Mouse (Mus musculus) heart, embryonic 12.5 days (tissue): ENCODE results near the gene Wdr46. TPM values are rescaled to one million over a fixed set of nuclear protein-coding genes. Genes with fewer than 3 reads are reported as not detected.
A peak's percentile ranks its signal among the peaks of the same experiment; 100 is the strongest.

Source experiments
- ATAC-seq: fragments of 200-750 bp; cut with Nextera tagmentation; 2 replicates; pipeline ENCODE4 v1.8.0; 2017; ENCODE audit warnings: moderate TSS enrichment, moderate library complexity; ENCODE audit not compliant: insufficient number of reproducible peaks, low FRiP score
- H3K27ac ChIP-seq: fragments of 300-500 bp; sonication (generic); 2 replicates; pipeline ENCODE4 v1.5.1; 2016; ENCODE audit warnings: mild to moderate bottlenecking, moderate library complexity; ENCODE audit not compliant: poor library complexity, severe bottlenecking
- H3K27me3 ChIP-seq: fragments of 300-500 bp; sonication (generic); replicated peaks from 2 replicates; pipeline ENCODE4 v1.6.1; 2016; ENCODE audit warnings: mild to moderate bottlenecking, moderate library complexity
- H3K36me3 ChIP-seq: fragments of 300-500 bp; sonication (generic); 2 replicates; pipeline ENCODE4 v1.6.1; 2016; ENCODE audit warnings: mild to moderate bottlenecking, moderate library complexity
- H3K4me1 ChIP-seq: fragments of 300-500 bp; sonication (generic); replicated peaks from 2 replicates; pipeline ENCODE4 v1.6.1; 2016; ENCODE audit warnings: mild to moderate bottlenecking
- H3K4me2 ChIP-seq: fragments of 300-500 bp; sonication (generic); 2 replicates; pipeline ENCODE4 v1.6.1; 2016; ENCODE audit warnings: mild to moderate bottlenecking, moderate library complexity
- H3K4me3 ChIP-seq: fragments of 300-500 bp; sonication (generic); 2 replicates; pipeline ENCODE4 v1.5.1; 2016; ENCODE audit warnings: mild to moderate bottlenecking
- H3K9ac ChIP-seq: fragments of 300-500 bp; sonication (generic); 2 replicates; pipeline ENCODE4 v1.6.1; 2016; ENCODE audit warnings: mild to moderate bottlenecking, moderate library complexity
- H3K9me3 ChIP-seq: fragments of 300-500 bp; sonication (generic); replicated peaks from 2 replicates; pipeline ENCODE4 v1.6.1; 2016; ENCODE audit warnings: mild to moderate bottlenecking, moderate library complexity
- WGBS: fragments of 180-500 bp; shearing (Covaris S2); methylation state at CpG from one replicate; pipeline ENCODE4 v1.1.7; 2016; 5-methylcytosine and 5-hydroxymethylcytosine counted together
- polyA plus RNA-seq: library from polyadenylated mRNA; unstranded; fragments of >200 nt; fragmentation: Nextera tagmentation; extraction: Ambion mirVana; gene quantifications from 2 replicates; pipeline ENCODE4 v1.2.1, GENCODE M21; 2016

The Wdr46 gene
- polyA plus RNA-seq, 1 experiment from 2014 or later: 26.5 TPM

DNA sequence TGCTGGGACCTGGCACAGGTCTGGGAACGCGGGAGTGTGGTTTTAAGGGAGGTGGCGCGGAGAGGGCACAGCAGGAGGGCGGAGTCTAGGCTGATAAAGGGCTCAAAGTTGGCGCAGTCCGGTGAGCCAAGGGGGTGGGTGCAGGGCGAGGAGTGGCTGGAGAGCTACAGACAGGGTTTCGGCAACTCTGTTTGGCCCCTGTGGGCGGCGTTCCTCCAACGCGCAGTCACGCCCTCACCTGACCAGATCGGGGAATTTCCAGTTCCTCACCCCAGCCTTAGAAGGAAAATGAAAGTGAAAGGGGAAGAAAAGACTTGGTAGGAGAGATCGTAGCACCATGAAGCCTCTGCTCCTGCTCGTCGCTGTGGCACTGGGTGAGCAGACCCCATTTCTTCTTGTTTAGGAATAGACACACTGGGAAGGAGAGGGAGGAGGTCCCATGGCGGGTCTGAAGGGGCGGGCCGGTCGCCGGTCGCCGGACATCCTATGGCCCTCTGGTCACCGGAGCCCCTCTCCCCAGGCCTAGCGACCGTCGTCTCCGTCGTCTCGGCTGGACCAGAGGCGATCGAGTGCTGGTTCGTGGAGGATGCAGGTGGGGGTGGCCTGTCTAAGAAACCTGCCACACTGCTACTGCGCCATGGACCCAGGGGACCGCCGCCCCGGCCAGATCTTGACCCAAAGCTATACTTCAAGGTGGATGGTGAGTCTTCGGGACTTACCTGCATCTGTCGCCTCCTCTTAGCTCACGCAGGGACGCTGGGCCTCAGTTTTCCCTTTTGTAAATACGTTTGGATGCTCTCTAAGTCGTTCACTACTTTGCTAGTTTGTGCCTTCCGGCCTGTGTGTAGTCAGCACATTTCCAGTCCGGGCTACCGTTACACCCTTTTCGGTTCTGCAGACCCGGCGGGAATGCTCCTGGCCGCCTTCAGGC lies 20.8 kb upstream of the Wdr46 start:
- no peaks in the 10 kb centered on the region for H3K9me3 ChIP-seq
- peak overlapping the region; percentile 94 for H3K4me2 ChIP-seq
- peaks cover 23% of the 10 kb centered on the region for H3K36me3 ChIP-seq
- peak overlapping the region; percentile 86 for H3K9ac ChIP-seq
- peak; percentile 65 for ATAC-seq
- H3K27me3 ChIP-seq: no peaks in the 10 kb centered on the region
- peak overlapping the region; percentile 44 for H3K27ac ChIP-seq
- WGBS: under 1% methylated on average over 52 of the region's 52 CpGs
- peaks cover 41% of the 10 kb centered on the region for H3K4me1 ChIP-seq
- peak overlapping the region; percentile 75 for H3K4me3 ChIP-seq

DNA sequence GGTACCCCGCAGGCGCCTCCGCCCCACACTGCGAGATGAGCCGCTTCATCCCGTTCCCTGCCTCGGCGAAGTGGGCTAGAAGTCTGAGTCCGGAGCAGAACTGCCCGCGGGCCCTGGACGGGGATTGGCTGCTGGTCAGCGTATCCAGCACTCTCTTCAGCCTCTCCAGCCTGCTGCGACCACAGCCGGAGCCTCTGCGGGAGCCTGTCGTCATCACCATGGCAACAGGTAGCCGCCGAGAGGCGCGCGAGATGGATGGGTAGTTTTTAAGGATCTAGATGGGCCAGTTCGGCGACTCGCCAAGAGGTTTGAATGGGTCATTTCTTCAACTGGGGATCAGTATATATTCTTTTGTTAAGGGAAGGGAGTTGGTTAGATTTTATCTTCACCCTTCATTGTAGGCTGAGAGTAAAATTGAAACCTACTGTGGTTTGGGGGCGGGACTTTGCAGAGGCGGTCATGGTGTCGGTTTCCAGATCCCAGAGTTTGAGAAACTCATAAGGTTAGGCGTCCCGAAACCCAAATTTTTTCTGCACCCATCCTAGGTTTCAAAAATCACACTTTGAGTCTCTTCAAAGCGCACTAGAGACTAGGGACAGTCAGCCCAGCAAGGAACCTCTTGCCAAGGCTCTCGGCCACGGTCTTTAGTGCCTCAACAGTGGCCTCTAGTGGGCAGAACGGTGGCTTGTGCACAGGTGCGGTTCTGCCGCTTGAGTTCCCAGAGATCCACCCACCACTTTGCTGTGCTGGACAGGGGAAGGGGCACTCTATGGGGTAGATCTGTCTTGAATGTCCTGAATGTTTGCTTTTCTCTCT lies 20.0 kb upstream of the Wdr46 start:
- Histone ChIP-seq H3K9ac (peak overlapping the region; percentile 86), H3K4me3 (peak overlapping the region; percentile 75), H3K4me1 (peaks cover 34% of the 10 kb centered on the region), H3K9me3 (no peaks in the 10 kb centered on the region), H3K36me3 (peaks cover 24% of the 10 kb centered on the region), H3K27me3 (no peaks in the 10 kb centered on the region), H3K4me2 (peak overlapping the region; percentile 94), H3K27ac (peak overlapping the region; percentile 44)
- ATAC-seq: peak; percentile 36
- under 1% methylated on average over 36 of the region's 36 CpGs for WGBS

DNA sequence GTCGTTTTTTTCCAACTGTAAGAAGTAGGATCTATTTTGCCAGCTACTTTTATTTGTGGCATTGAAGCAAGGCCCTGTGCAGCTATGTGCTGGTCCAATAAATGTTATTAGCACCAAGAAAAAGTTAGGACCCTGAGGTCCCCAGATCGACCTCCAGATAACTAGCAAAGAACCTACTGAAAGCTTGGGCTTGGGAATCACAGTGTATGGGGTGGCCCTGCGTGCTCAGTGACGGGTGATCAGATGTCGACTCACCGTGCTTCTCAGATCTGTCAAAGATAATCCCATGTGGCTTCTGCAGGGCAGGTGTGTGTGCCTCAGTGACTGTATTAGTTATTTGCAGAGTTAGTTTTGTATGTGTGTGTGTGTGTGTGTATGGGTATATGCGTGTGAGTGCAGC lies 19.1 kb upstream of the Wdr46 start:
- no peak for ATAC-seq
- WGBS: 85% methylated on average over 7 of the region's 7 CpGs
- H3K36me3 ChIP-seq: peaks cover 30% of the 10 kb centered on the region
- no peak overlapping the region for H3K4me2 ChIP-seq
- no peak overlapping the region for H3K27ac ChIP-seq
- H3K9ac ChIP-seq: no peak overlapping the region
- H3K4me3 ChIP-seq: no peak overlapping the region
- H3K4me1 ChIP-seq: peaks cover 34% of the 10 kb centered on the region
- H3K9me3 ChIP-seq: no peaks in the 10 kb centered on the region
- no peaks in the 10 kb centered on the region for H3K27me3 ChIP-seq

- H3K9me3 ChIP-seq: no peaks in the 10 kb centered on the region
- no peak overlapping the region for H3K4me3 ChIP-seq
- 78% methylated on average over 10 of the region's 10 CpGs for WGBS
- H3K4me1 ChIP-seq: peaks cover 20% of the 10 kb centered on the region
- H3K4me2 ChIP-seq: no peak overlapping the region
- no peak overlapping the region for H3K9ac ChIP-seq
- peaks cover 23% of the 10 kb centered on the region; the same call in 1 of the 2 replicates for H3K36me3 ChIP-seq
- ATAC-seq: no peak
- no peaks in the 10 kb centered on the region for H3K27me3 ChIP-seq
- no peak overlapping the region for H3K27ac ChIP-seq
These were observed 15.7 kb upstream of the Wdr46 start for GRCm38 (mm10) chr17:33924577-33925283.

- H3K27ac ChIP-seq: no peak overlapping the region
- 79% methylated on average over 21 of the region's 21 CpGs for WGBS
- ATAC-seq: no peak
- no peak overlapping the region for H3K4me3 ChIP-seq
- peaks cover 17% of the 10 kb centered on the region for H3K4me1 ChIP-seq
- peaks cover 23% of the 10 kb centered on the region; the same call in 1 of the 2 replicates for H3K36me3 ChIP-seq
- no peak overlapping the region for H3K4me2 ChIP-seq
- no peaks in the 10 kb centered on the region for H3K27me3 ChIP-seq
- H3K9ac ChIP-seq: no peak overlapping the region
- H3K9me3 ChIP-seq: no peaks in the 10 kb centered on the region
These were observed 14.9 kb upstream of the Wdr46 start for GRCm38 (mm10) chr17:33925406-33926116.

GRCm38 (mm10) chr17:33926207-33926932 lies 14.1 kb upstream of the Wdr46 start:
- 77% methylated on average over 17 of the region's 17 CpGs for WGBS
- H3K4me2 ChIP-seq: no peak overlapping the region
- ATAC-seq: no peak
- H3K4me3 ChIP-seq: no peak overlapping the region
- H3K27ac ChIP-seq: no peak overlapping the region
- peaks cover 19% of the 10 kb centered on the region for H3K4me1 ChIP-seq
- peaks cover 23% of the 10 kb centered on the region; the same call in 1 of the 2 replicates for H3K36me3 ChIP-seq
- no peaks in the 10 kb centered on the region for H3K9me3 ChIP-seq
- H3K27me3 ChIP-seq: no peaks in the 10 kb centered on the region
- no peak overlapping the region for H3K9ac ChIP-seq

- Histone ChIP-seq H3K9ac (peak overlapping the region; percentile 95), H3K4me1 (peaks cover 21% of the 10 kb centered on the region), H3K4me3 (peak overlapping the region; percentile 77), H3K27ac (no peak overlapping the region), H3K4me2 (peak overlapping the region; percentile 95), H3K36me3 (peaks cover 38% of the 10 kb centered on the region), H3K9me3 (no peaks in the 10 kb centered on the region), H3K27me3 (no peaks in the 10 kb centered on the region)
- no peak for ATAC-seq
- 56% methylated on average over 21 of the region's 21 CpGs for WGBS
These were observed 12.1 kb upstream of the Wdr46 start for GRCm38 (mm10) chr17:33928251-33928947.

- Histone ChIP-seq H3K4me1 (peaks cover 21% of the 10 kb centered on the region), H3K36me3 (peaks cover 51% of the 10 kb centered on the region), H3K4me3 (peak within 1 kb of the TSS; percentile 77), H3K9me3 (no peaks in the 10 kb centered on the region), H3K27me3 (no peaks in the 10 kb centered on the region), H3K27ac (peak within 1 kb of the TSS; percentile 99), H3K9ac (peak within 1 kb of the TSS; percentile 95), H3K4me2 (peak within 1 kb of the TSS; percentile 95)
- under 1% methylated on average over 70 of the region's 80 CpGs for WGBS
- ATAC-seq: peak; percentile 82
These were observed 10.8 kb upstream of the Wdr46 start, which contains the start of gene Rgl2 for GRCm38 (mm10) chr17:33929371-33930279. Gene Rgl2, plus strand, starts transcription at chr17:33929543.
